ENCODE assay signal across 16 mouse cellular contexts in the genomic region with DNA sequence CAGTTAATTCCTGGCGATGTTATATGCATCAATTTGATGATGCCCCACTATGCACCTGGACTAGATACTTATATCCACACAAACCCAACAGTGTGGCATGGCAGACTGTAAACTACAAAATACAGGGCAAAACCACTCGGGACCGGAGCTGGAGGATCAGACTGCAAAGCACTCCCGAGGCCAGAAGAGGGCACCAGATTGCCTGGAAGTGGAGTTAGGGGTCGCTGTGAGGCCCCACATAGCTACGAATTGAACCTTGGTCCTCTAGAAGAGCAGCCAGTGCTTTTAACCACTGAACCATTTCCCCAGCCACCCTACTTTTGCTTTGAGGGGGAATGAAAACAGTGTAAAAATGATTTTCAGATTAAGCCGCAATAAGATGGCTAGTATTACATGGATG. TPM values are rescaled to one million over a fixed set of nuclear protein-coding genes. Genes with fewer than 3 reads are reported as not detected.
DNase-seq lines count a peak whose midpoint lies in the region; ATAC-seq and TF ChIP-seq lines count a peak whose summit lies in the region.
"Had no signal": no experiment of that assay in that cellular context is flagged by ENCODE, and none has a peak within 500 bp of the region (broad histone marks: within the 10 kb centered on the region; RNA-seq: fewer than 3 reads in every experiment).

No protein-coding gene starts in this region.

- H3K4me2 ChIP-seq in forebrain, postnatal 0 days (ENCODE audit: low read depth), result no peak overlapping the region
- H3K4me2 ChIP-seq in forebrain, embryonic 12.5 days, result no peak overlapping the region

- H3K4me1 ChIP-seq in forebrain, postnatal 0 days (ENCODE audit: insufficient read depth), result no peaks in the 10 kb centered on the region
- no peaks in the 10 kb centered on the region for H3K4me1 ChIP-seq in forebrain, embryonic 12.5 days
- no peaks in the 10 kb centered on the region for H3K4me1 ChIP-seq in E14TG2a.4 (replicated peaks; ENCODE audit: low read depth, low read length)
- H3K4me1 ChIP-seq in embryonic facial prominence, embryonic 10.5 days, result no peaks in the 10 kb centered on the region

- ATAC-seq in forebrain, postnatal 0 days, result no peak
- ATAC-seq in forebrain, embryonic 12.5 days (ENCODE audit: low FRiP score), result no peak

- H3K9me3 ChIP-seq in forebrain, postnatal 0 days (ENCODE audit: low read length), result no peaks in the 10 kb centered on the region
- H3K9me3 ChIP-seq in forebrain, embryonic 12.5 days, result no peaks in the 10 kb centered on the region
- no peaks in the 10 kb centered on the region for H3K9me3 ChIP-seq in E14TG2a.4 (ENCODE audit: low read length)
- H3K9me3 ChIP-seq in embryonic facial prominence, embryonic 10.5 days, result no peaks in the 10 kb centered on the region

- 54% methylated on average over 7 of the region's 7 CpGs for WGBS in forebrain, postnatal 0 days
- 56% methylated on average over 7 of the region's 7 CpGs for WGBS in forebrain, embryonic 12.5 days
- WGBS in embryonic facial prominence, embryonic 10.5 days, result 55% methylated on average over 7 of the region's 7 CpGs

- H3K36me3 ChIP-seq in forebrain, postnatal 0 days (ENCODE audit: insufficient read depth), result no peaks in the 10 kb centered on the region
- H3K36me3 ChIP-seq in forebrain, embryonic 12.5 days (replicated peaks), result no peaks in the 10 kb centered on the region
- H3K36me3 ChIP-seq in E14TG2a.4 (ENCODE audit: insufficient read depth, low read length), result no peaks in the 10 kb centered on the region
- H3K36me3 ChIP-seq in embryonic facial prominence, embryonic 10.5 days (replicated peaks), result no peaks in the 10 kb centered on the region

- no peak for DNase-seq in forebrain, postnatal 0 days
- DNase-seq in layer of hippocampus, postnatal 10 days (ENCODE audit: low spot score in 2 of 2), result peak; percentile 4 to 20
- no peak for DNase-seq in layer of hippocampus, postnatal 36 days
- peak; percentile 20 for DNase-seq in embryonic facial prominence, embryonic 10.5 days (ENCODE audit: low spot score)
- no peak for DNase-seq in cerebellum, adult 11 months
- no peak for DNase-seq in layer of hippocampus, postnatal 25 days (ENCODE audit: extremely low spot score in 1 of 2, low spot score in 1 of 2)
- DNase-seq: gastrocnemius, postnatal 14 days; lung, postnatal 10 days; right cerebral cortex, adult 18-20 months had no signal

- no peak overlapping the region for H3K27ac ChIP-seq in forebrain, postnatal 0 days (ENCODE audit: low read depth, low read length)
- H3K27ac ChIP-seq in forebrain, embryonic 12.5 days, result no peak overlapping the region
- no peak overlapping the region for H3K27ac ChIP-seq in embryonic facial prominence, embryonic 10.5 days (replicated peaks)

- no peak overlapping the region for H3K9ac ChIP-seq in forebrain, postnatal 0 days
- H3K9ac ChIP-seq in forebrain, embryonic 12.5 days, result no peak overlapping the region

- no peaks in the 10 kb centered on the region for H3K27me3 ChIP-seq in forebrain, postnatal 0 days (ENCODE audit: insufficient read depth, low read length)
- no peaks in the 10 kb centered on the region for H3K27me3 ChIP-seq in forebrain, embryonic 12.5 days
- H3K27me3 ChIP-seq in E14TG2a.4 (ENCODE audit: insufficient read depth, low read length), result no peaks in the 10 kb centered on the region
- H3K27me3 ChIP-seq in embryonic facial prominence, embryonic 10.5 days (replicated peaks; ENCODE audit: low read depth, poor library complexity, severe bottlenecking), result no peaks in the 10 kb centered on the region

- H3K4me3 ChIP-seq in forebrain, postnatal 0 days (ENCODE audit: low read depth, low read length), result no peak overlapping the region
- H3K4me3 ChIP-seq in forebrain, embryonic 12.5 days (replicated peaks), result no peak overlapping the region
- H3K4me3 ChIP-seq in E14TG2a.4 (replicated peaks; ENCODE audit: low read length), result no peak overlapping the region
- no peak overlapping the region for H3K4me3 ChIP-seq in embryonic facial prominence, embryonic 10.5 days
- H3K4me3 ChIP-seq: myocyte had no signal

- 0 out of 2 replicates have a peak, but pooled peaks have one; percentile 17 for TF ChIP-seq CTCF in forebrain, postnatal 0 days (IDR thresholded peaks at IDR 0.05; ENCODE audit: low read depth)
- TF ChIP-seq CTCF in E14TG2a.4 (conservative IDR thresholded peaks at IDR 0.05; ENCODE audit: low read length), result peak; percentile 38

RNA-seq across cellular contexts. Expression of a gene that starts 7.0 kb away (rescaled TPM):
- not detected in 2 replicates for total RNA-seq in forebrain, postnatal 0 days (2014; rRNA removed)
- polyA plus RNA-seq in forebrain, postnatal 0 days (2015; fragmentation: Nextera tagmentation; extraction: Ambion mirVana), result not detected in 2 replicates
- polyA plus RNA-seq in forebrain, embryonic 12.5 days (2016; fragmentation: Nextera tagmentation; extraction: Ambion mirVana), result not detected in 2 replicates
- not detected for total RNA-seq in layer of hippocampus, postnatal 10 days (2021)
- total RNA-seq in layer of hippocampus, postnatal 36 days (2021), result not detected
- polyA plus RNA-seq in embryonic facial prominence, embryonic 10.5 days (2016; fragmentation: Nextera tagmentation; extraction: Ambion mirVana), result not detected in 2 replicates
- not detected for total RNA-seq in layer of hippocampus, postnatal 25 days (2021)
- total RNA-seq: gastrocnemius, postnatal 14 days; heart, postnatal 25 days had no signal
- polyA plus RNA-seq: large intestine, adult 2 months; myocyte; stomach, embryonic 14.5 days had no signal

RNA-seq across cellular contexts. Expression of a gene that starts 11.5 kb away (rescaled TPM):
- not detected in 2 replicates for total RNA-seq in forebrain, postnatal 0 days (2014; rRNA removed)
- polyA plus RNA-seq in forebrain, postnatal 0 days (2015; fragmentation: Nextera tagmentation; extraction: Ambion mirVana), result not detected in 2 replicates
- polyA plus RNA-seq in forebrain, embryonic 12.5 days (2016; fragmentation: Nextera tagmentation; extraction: Ambion mirVana), result not detected in 2 replicates
- total RNA-seq in layer of hippocampus, postnatal 10 days (2021), result not detected
- total RNA-seq in layer of hippocampus, postnatal 36 days (2021), result not detected
- polyA plus RNA-seq in embryonic facial prominence, embryonic 10.5 days (2016; fragmentation: Nextera tagmentation; extraction: Ambion mirVana), result not detected in 2 replicates
- total RNA-seq in layer of hippocampus, postnatal 25 days (2021), result not detected
- total RNA-seq: gastrocnemius, postnatal 14 days; heart, postnatal 25 days had no signal
- polyA plus RNA-seq: large intestine, adult 2 months; limb, embryonic 14.5 days; myocyte; stomach, embryonic 14.5 days had no signal

RNA-seq across cellular contexts. Expression of a gene that starts 29.8 kb away (rescaled TPM):
- not detected in 2 replicates for total RNA-seq in forebrain, postnatal 0 days (2014; rRNA removed)
- not detected in 2 replicates for polyA plus RNA-seq in forebrain, postnatal 0 days (2015; fragmentation: Nextera tagmentation; extraction: Ambion mirVana)
- polyA plus RNA-seq in forebrain, embryonic 12.5 days (2016; fragmentation: Nextera tagmentation; extraction: Ambion mirVana), result 0.15 TPM in 1 of 2 replicates, not detected in the other
- not detected for total RNA-seq in layer of hippocampus, postnatal 10 days (2021)
- total RNA-seq in layer of hippocampus, postnatal 36 days (2021), result not detected
- not detected in 2 replicates for polyA plus RNA-seq in embryonic facial prominence, embryonic 10.5 days (2016; fragmentation: Nextera tagmentation; extraction: Ambion mirVana)
- total RNA-seq in layer of hippocampus, postnatal 25 days (2021), result not detected
- total RNA-seq: gastrocnemius, postnatal 14 days; heart, postnatal 25 days had no signal
- polyA plus RNA-seq: large intestine, adult 2 months; limb, embryonic 14.5 days; myocyte; stomach, embryonic 14.5 days had no signal

Comparison
In these comparisons a context has a peak if more than half of its experiments do, and no peak if none do; other contexts are left out.
1. DNase-seq: peak in layer of hippocampus, postnatal 10 days (2 of 2) and embryonic facial prominence, embryonic 10.5 days (single experiment); none in forebrain, postnatal 0 days (single experiment), layer of hippocampus, postnatal 36 days (0 of 2), cerebellum, adult 11 months (single experiment) and layer of hippocampus, postnatal 25 days (0 of 2).